Mouse (Mus musculus): ENCODE measurements around the gene Stk25.
"Not testable (repeated sequence)": the region's sequence is repeated elsewhere in the genome, so short reads cannot be mapped to it uniquely, and the experiment has no call there.

Stk25 gene

GRCm38 (mm10) chr1:93658559-93658958 lies at the start of gene Stk25:
Gene Stk25 (minus strand): TSS chr1:93658659.
- DNase-seq (ENCODE audit: low read depth, low spot score): not testable (repeated sequence)

DNA sequence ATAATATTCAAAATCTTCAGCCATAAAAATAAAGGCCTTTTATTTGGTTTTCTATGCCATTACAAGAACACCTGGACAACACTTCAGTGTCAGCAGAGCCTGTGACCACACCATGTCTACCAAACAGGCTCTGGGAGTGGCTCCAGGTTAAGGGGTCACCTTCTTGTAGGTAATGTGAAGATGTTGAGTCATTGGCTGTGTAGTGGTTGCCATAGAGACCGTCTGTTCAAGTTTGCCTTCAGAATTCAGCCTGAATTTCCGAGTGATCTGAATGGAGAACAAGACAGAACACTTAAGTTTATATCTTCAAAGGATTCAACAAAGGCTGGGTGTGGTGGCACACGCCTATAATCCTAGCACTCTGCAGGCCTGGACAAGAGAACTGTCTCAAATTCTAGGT lies 46.9 kb upstream of the Stk25 start:
- no peak for DNase-seq (ENCODE audit: low read depth, low spot score)

- DNase-seq (ENCODE audit: low read depth, low spot score): no peak
Observed at GRCm38 (mm10) chr1:93704341-93704740, 45.9 kb upstream of the Stk25 start.

DNA sequence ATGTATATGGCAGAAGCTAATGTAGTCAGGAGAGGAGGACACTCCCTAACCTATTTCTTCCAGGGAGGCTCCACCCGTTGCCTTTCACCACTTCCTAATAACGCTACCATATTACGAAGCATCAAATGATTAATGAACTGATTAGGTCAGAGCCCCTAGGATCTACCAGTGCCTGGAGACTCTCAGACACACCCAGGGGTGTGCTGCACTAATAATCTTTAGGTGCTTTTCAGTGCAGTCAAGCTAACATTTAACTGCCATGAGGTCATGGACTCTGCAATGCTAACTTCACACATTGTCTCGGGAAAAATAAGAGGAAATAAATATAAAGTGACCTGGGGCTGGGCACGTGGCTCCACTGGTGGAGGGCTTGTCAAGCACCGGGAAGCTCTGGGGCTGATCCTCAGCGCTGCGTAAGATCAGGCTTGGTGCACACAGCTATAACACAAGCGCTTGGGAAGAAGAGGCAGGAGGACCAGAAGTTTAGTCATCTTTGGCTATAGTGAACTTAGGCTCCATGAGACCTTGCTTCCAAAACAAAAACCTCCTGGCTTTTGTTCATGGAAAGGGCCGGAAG lies 45.1 kb upstream of the Stk25 start:
- DNase-seq (ENCODE audit: low read depth, low spot score): no peak

DNA sequence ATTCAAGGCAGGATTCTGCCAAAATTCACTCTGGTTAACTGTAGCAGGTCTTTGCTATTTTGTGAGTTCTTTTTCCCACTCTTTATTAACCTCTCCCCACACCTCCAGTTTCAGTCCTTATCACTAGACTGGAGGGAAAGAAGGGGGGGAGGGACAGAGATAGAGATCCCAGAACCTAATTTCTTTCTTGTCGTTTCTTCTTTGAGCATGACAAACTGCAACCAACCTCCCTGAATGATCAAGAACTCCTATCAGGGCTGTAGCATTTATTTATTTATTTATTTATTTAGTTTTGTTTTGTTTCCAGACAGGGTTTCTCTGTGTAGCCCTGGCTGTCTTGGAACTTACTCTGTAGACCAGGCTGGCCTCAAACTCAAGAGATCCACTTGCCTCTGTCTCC lies 43.6 kb upstream of the Stk25 start:
- DNase-seq (ENCODE audit: low read depth, low spot score): no peak

DNA sequence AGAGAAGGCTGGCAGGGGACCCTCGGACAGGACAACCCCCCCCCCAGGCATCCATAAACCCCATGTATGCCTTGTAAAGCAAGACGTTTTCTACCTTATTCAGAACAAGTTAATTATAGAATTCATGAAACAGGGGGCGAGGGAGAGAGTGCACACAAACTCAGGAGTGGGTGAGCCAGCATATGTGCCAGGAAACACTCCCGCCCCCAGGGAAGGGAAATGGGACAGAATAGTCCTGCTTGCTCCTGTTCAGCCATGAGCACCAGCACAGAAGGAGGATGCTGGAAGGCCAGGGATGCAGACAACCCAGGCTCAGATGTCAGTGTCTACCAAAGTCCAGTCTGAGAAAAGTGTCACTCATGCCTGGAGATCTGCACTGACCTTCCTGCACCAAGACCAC lies 40.7 kb upstream of the Stk25 start:
- DNase-seq (ENCODE audit: low read depth, low spot score): no peak

- DNase-seq (ENCODE audit: low read depth, low spot score): no peak
Observed at GRCm38 (mm10) chr1:93697317-93697716, 38.9 kb upstream of the Stk25 start.

DNA sequence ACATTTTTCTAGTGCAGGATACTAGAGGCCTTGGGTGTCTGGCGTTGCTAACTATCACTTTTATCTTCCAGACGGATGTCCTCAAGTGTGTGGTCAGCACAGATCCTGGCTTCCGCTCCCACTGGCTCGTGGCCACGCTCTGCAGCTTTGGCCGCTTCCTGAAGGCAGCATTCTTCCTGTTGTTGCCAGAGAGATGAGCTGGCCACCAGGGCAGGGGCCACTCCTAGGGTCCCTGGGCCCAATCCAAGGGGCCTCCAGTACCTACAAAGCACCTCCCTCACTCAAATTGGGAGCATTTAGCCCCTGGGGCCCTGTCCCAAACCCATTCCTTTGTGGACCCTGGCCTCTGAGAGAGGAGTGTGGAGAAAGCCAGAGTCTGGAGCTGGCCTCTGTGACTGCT lies 36.5 kb upstream of the Stk25 start:
- DNase-seq (ENCODE audit: low read depth, low spot score): peak; percentile 62

GRCm38 (mm10) chr1:93693943-93694342 lies 35.5 kb upstream of the Stk25 start:
- DNase-seq (ENCODE audit: low read depth, low spot score): no peak

DNA sequence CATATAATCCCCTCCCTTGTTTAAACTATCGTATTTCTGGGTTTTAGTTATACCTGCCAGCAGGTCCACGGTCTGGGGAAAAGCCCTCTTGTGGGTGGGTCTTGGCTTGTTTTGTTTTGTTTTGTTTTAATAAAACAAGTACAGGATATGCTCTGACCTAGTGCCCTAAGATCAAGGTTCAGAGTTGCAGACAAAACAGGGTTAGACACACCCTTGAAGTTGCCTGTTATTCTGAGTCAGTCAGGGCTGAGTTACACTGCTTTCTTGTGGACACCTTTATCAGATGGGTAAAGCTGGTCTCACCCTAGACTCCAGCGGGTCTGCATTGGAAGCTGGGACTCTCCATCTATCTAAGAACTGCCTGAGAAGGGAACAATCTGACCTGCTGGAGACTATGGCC lies 35.0 kb upstream of the Stk25 start:
- no peak for DNase-seq (ENCODE audit: low read depth, low spot score)

DNA sequence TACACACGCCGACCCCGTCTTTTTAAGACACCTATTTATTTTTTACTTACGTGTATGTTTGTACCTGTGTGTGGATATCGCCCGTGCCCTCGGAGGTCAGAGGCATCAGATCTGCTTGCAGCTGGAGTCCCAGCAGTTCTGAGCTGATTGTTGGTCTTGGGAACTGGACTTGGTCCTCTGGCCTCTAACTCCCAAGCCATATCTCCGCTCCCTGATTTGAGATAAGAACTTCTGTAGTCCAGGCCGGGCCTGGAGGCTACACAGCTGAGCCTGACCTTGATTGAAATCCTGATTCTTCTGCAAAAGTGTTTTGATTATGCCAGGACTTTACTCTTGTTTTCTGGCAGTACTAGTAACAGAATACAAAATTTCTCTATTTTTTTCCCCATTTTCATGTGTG lies 34.3 kb upstream of the Stk25 start:
- DNase-seq (ENCODE audit: low read depth, low spot score): no peak

- no peak for DNase-seq (ENCODE audit: low read depth, low spot score)
Observed at GRCm38 (mm10) chr1:93691786-93692357, 33.4 kb upstream of the Stk25 start.

DNA sequence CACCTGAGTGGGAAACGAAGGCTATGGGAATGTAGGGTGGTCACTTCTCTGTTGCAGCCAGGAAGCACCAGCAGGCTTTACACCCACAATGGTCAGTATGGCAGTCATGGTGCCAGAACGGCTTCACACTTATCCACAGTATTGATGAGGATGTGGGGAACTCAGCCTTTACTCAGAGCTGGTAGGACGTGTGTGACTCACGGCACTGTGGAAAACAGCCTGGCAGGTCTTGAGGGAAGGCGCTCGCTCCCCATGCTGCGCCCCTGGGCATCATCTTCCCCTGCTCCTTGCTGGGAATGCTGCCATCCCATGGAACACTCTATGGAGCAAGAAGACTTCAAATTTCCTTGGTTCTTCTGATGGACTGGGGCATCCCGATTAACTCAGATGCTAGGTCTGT lies 32.6 kb upstream of the Stk25 start:
- DNase-seq (ENCODE audit: low read depth, low spot score): no peak

DNA sequence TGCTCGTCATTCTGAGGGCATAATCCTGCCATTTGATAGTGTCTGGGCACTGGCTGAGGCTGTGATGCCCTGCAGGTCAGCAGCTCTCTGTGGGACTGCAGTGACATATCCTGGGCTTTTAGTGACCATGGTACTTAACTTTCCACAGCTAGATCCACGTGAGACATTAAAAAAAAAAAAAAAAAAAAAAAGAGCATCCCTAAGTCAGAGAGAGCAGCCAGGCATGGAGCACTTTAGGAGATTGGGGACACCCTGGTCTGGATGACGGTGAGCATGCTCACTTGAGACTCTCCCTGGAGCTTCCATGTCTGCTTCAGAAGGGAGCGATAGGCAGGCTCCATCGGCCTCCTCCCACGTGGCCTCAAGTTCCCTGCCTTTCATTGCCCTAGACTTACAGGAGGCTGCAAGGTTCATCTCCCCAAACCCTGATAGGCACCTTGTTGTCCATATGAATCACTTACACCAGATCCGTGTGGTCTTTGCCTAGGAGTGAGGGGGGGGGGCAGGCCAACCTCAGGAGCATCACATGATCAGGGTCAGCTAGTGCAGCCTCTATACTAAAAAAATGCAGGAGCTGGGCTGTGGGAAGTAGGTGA lies 31.5 kb upstream of the Stk25 start:
- DNase-seq (ENCODE audit: low read depth, low spot score): no peak

DNA sequence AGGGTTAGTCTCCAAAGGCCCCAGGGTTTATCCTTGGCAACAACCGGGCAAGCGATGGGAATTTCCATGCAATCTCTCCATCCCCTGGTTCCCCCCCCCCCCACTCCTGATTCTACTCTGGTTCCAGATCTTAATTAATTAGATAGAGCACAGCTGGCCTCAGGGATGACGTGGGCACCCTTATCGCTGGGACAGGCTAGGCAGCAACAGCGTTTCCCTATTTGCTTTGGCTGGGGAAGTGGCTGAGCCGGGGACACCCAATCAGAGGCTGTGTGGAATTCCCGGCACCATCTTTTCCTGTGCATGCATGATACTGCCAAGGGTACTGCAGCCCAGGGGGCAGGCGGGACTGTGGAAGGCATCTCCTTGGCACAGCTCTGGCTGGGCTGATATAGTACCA lies 29.7 kb upstream of the Stk25 start:
- DNase-seq (ENCODE audit: low read depth, low spot score): no peak

- DNase-seq (ENCODE audit: low read depth, low spot score): no peak
Observed at GRCm38 (mm10) chr1:93686961-93687320, 28.5 kb upstream of the Stk25 start.

GRCm38 (mm10) chr1:93686245-93686960 lies 27.9 kb upstream of the Stk25 start:
- DNase-seq (ENCODE audit: low read depth, low spot score): no peak

DNA sequence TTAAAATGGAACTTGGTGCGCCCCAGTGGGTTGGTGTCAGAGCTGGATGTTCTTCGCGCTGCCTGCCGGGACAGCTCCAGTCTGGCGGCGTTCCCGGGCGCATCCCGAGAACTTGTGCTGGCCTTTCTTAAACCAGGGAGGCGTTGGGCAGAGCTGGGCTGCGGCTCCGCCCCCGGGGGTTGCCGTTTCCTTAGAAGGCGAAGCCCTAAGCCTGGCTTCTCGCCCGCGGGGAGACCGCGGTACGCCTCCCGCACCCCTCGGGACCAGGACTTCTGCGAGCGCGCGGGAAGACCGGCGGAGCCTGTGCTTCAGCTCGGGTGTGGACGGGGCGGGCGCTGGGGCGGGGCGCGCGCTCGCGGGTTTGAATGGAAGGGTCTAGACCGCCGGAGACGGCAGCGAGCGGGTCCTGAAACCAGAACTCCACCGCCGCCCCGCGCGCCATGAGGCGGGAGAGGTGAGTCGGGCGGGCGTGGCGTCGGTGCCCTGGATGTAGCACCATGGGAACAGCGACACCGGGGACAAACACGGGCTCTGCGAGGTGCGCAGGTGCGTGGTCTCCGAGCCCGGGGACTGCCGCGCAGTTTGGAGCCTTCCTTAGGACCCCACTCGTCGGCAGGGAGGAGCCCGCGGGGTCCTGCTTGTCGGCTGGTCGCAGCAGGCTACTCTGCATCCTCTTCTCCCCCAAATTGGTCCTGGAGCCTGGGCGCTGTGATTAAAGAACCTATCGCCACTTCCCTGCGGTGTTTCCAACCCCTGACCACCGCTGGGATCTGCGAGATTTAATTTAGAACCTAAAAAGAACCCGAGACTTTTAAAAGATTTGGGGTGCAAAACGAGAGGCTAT lies 27.2 kb upstream of the Stk25 start, which contains the start of gene Bok:
Bok (plus strand) TSS at position 260 of the 844 bp plus-strand sequence.
- peak; percentile 72 for DNase-seq (ENCODE audit: low read depth, low spot score)

DNA sequence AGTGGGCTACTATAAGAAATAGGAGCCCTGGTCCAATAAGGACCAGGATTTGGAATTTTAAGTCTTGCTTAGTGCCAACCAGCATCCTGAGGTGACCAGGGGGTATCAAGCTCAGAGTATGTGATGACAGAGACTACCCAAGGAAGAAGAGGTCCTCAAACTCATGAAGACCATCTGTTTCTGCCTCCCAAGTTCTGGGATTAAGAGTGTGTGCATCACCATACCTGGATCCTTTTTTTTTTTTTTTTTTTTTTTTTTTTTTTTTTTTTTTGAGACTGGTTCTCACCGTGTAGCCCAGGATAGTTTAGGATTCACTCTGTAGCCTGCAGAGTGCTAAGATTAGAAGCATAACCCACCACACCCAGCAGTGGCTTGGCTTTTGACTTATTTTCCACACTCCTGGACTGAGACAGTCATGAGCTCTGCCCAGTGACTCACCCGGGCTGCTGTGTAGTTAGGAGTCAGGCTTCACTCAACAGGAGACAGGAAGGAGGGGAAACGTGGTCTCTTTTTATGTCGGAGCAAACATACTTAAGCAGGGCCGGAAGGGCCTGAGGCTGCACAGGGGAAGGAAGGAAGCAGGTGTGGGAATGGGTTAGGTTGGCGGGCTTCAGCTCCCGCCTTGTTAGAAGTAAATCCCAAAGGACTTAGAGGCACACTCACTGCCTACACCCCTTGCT lies 21.6 kb upstream of the Stk25 start:
- DNase-seq (ENCODE audit: low read depth, low spot score): peak; percentile 65

DNA sequence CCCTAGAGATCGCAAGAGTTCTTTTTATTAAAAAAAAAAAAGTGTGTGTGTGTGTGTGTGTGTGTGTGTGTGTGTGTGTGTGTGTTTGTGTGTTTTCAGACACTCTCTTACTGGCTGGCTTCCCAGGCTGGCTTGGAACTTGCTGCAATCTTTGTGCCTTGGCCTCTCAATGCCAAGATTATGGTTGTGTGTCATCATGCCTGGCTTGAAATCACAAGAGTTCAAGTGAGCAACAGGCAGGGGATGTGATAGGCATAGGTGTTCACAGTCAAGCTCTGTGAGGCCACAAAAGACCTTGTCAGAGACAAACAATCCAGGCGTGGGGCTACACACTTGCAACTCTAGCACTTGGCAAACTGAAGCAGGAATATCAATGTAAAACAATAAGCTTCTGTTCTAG lies 19.9 kb upstream of the Stk25 start:
- DNase-seq (ENCODE audit: low read depth, low spot score): peak; percentile 81

DNA sequence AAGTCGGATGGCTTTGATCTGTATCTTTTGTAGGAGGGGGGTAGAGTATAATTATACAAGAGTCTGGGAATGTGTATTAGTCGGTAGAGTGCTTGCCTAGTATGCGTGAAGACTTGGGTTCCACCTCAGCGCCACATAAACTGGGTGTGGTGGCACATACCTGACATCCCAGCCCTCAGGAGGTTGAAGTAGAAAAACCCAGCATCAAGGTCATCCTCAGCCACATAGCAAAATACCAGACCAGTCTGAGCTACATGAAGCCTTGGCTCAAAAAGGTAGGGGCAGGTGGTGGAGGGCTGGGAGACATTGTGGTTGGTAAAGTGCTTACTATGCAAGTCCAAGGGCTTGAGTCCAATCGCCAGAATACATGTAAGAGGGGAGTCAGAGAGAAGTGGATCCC lies 14.2 kb upstream of the Stk25 start:
- DNase-seq (ENCODE audit: low read depth, low spot score): no peak
